Mouse (Mus musculus) lung, postnatal 0 days (tissue): ENCODE measurements around the gene Siglec1.

Experiments
- CTCF ChIP-seq: IDR thresholded peaks from 2 replicates; pipeline ENCODE4 v1.5.1; 2016; ENCODE audit warnings: antibody characterized with exemption, mild to moderate bottlenecking
- EP300 ChIP-seq: IDR thresholded peaks from 2 replicates; pipeline ENCODE4 v1.6.1; 2016; ENCODE audit warnings: antibody characterized with exemption, mild to moderate bottlenecking, control low read depth

DNA sequence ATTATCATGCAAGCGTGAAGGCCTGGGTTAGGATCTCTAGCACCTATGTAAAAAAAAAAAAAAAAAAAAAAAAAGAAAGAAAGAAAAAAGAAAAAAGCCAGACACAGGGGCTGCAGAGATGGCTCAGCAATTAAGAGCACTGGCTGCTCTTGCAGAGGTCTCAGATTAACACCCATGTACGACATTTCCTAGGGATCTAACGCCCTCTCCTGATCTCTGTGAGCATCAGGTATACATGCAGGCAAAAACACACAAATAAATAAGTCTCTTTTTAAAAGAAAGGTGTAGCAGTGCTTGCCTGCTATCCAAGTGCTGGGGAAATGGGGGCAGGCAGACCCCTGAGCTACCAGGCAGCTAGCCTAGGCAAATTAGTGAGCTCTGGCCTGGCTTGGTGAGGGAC is 15.0 kb upstream of the Siglec1 start:
- TF ChIP-seq EP300 (no peak), CTCF (no peak)
